Mouse (Mus musculus) heart, postnatal 14 days (tissue): ENCODE data around the gene Dgkb. TPM values are rescaled to one million over a fixed set of nuclear protein-coding genes. Genes with fewer than 3 reads are reported as not detected.
A peak's percentile ranks its signal among the peaks of the same experiment; 100 is the strongest.

Experiments used
- DNase-seq, 2 experiments: peaks; one replicate each; pipeline ENCODE4 v3.0.0; 2021 to 2022
- intact Hi-C: fragments of 180-260 bp; cut with DNase I; formaldehyde crosslinking; loops from one replicate; pipeline ENCODE4 v1.15.1; 2025
- total RNA-seq, 2 experiments: library from RNA; stranded (reverse); gene quantifications; 2 replicates each; pipeline ENCODE4 v1.2.3; 2021

Dgkb gene
- total RNA-seq, 2 experiments from 2014 or later: 0.80 to 1.6 TPM

DNA sequence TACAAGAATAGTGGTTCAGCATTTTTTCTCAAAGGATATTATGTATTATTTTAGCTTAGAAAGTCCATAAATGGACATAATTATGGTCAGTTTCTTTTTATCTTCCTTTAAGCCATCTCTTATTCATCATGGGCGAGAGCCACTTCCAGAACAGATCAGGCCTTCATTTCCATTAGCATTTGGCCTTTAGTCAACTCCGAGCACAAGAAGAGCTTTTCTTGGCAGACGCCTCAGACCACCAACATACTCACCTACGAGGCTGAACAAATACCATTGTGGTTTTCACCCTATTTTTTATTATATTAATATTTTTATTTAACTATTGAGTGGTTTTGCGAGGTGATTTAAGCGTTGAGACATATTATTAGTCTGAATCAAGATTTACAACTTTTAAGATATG, 759.6 kb downstream of the Dgkb start:
- intact Hi-C loops: no loop called here
- DNase-seq: no peak

DNA sequence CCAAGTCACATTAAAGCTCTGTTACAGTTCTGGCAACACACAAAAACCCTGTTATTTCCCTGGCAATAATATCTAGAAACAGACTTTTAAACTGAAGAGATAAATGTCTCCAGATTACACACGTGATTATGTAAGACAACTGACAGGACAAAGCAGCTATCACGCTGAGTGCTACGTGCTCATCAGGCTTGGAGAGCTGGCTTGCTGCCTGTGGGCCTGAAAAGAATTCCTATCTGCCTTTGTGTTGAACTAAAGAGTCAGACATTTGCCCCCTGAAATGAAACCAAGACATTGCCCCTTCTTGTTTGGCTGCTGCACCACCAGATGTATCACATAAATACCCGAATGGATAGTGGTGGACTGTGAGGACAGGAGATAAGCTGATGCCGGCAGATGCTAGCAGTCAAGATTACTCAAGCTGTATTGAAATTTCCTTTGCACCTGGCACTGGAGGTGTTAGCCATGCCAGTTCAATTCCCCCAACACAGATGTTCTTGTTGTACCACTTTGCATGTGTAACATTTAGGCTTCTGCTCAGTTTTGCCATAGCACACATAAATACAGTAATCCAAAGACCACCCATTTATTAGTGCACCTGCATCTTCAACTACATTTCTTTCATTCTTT, 761.8 kb downstream of the Dgkb start:
- DNase-seq: no peak
- intact Hi-C loops: no loop called here

DNA sequence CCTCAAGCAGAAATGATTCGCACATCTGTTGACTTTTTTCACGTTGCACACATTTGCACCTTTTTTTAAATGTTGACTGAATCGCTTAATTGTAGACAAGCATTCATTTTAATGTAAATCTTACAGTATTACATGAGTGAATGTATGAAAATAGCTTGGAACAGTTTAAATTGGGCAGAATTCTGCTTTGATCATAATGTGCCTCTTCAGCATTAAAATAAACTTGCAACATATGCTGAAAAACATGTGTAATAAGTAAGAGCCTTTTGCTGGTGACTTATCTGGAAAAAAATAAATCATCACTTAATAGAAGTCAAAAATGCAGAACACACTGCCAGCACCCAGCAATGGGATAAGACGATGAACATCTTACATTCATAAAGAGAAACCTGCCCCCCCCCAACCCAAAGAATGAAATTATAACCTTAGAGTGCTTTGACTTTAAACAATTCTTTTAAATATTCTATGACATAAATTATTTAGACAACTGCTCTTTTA, 768.9 kb downstream of the Dgkb start:
- intact Hi-C loops: no loop called here
- no peak for DNase-seq

DNA sequence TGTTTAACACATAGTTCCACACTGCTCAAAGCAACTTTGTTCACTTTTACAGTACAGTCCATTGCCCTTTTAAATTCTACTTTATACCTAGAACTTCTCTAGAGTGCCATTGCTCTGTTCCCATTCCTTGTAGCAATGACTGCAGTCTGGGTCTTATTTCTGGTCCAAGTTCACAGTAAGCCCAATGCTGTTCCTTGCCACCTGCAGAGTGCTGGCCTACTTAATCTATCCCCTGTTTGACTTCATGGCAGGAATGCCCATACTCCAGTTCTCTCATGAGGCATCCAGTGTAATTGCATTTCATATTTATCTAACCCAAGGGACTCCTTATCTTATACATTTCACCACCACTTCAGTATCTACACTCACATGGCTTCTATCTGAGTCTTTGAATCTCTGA, 772.4 kb downstream of the Dgkb start:
- intact Hi-C loops: loop anchor here (10.0 kb wide), 1 partner anchor 185 kb away; the partner anchor contains the start of gene Etv1
- no peak for DNase-seq

DNA sequence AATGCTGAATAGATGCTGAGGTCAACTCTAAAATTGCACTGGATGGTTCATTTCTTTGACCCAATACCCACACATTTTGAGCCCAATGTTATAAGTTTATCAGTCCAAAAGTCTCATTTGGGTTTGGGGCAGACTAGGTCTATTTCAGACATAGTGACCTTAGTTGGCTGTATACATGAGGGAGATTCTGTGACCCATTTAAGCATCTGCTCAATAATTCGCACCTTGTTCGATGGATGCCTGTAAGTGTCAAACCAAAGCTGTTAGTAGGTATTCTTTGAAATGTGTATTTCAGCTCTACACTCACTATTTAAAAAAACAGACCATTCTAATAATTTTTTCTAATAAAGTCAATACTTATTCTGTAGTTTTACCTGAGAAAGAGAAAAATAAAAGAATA, 776.1 kb downstream of the Dgkb start:
- intact Hi-C loops: loop anchor here (10.0 kb wide), 1 partner anchor 181 kb away; the partner anchor contains the start of gene Etv1
- DNase-seq: no peak

DNA sequence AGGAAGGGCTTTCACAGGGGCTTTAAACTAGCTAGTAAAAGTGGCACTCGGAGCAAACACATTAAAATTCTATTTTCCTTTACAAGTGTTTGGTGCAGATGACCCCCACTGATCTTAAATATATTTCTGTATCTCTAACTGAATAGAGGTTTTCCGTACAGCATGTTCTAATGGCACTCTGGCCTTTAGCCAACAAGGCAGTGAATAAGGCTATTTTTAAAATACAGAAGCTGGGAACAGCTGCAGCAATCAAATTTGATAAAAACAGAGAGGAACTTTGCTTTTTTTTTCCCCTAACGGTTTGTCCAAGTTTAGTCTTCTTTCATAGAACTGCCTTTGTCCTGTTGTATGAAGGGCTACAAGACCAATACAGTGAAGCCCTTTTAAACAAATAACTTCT, 776.5 kb downstream of the Dgkb start:
- DNase-seq: peak; percentile 26 to 62

GRCm38 (mm10) chr12:38596416-38597062, 779.0 kb downstream of the Dgkb start:
- DNase-seq: no peak
- intact Hi-C loops: loop anchor here (10.0 kb wide), 1 partner anchor 178 kb away; the partner anchor contains the start of gene Etv1

More for the DNA sequence above, 776.5 kb downstream of the Dgkb start:
- intact Hi-C loops: loop anchor here (10.0 kb wide), 1 partner anchor 181 kb away; the partner anchor contains the start of gene Etv1

DNA sequence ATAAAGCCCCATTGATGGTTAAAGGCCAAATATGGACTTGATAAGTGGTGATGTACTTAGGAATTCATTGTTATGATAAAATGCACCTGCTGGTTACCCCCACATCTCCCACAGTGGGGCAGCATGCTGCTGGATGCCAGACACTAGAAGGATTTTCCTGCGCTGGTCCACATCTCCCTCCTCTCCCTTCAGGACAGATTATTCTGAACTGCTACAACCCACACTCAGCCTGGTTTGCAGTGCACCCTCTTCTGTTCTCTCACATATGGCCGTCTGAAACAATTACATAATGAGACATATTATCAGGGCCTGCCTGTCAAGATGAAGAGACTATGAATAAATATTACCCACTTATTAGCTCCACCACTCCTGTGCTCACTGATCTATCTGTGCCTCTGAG, 780.6 kb downstream of the Dgkb start:
- DNase-seq: no peak
- intact Hi-C loops: loop anchor here (10.0 kb wide), 1 partner anchor 177 kb away; the partner anchor contains the start of gene Etv1

DNA sequence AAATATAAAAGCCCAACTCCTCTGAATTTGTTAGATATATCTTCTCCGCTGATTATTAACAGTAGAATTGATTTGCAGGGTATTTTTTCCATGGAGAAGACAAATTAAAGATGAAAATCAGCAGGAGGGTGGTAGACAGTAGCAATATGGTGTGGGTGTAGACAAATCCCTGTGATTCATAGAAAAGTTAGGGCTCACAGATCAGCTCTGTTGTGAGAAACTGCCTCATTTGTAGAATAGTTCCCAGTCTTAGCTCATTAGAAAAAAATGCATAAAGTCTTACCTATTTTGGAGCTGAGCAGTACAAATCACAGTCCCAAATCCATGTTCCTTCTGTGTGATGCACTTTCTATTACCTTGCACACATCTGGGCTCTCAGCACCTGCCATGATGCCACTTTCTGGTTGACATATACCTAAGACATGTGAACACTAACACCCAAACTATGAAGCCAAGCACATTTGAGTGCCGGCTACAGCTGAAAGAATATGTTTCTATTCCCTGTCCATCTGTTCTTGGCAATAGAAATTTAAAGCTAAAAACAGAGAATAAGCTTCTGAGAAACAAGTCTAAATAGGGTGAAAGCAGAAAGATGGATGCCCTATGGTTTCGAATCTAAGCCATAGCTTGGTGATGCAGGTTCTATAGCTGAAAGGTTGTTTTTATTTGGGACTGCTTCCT, 782.8 kb downstream of the Dgkb start:
- no peak for DNase-seq
- intact Hi-C loops: no loop called here

DNA sequence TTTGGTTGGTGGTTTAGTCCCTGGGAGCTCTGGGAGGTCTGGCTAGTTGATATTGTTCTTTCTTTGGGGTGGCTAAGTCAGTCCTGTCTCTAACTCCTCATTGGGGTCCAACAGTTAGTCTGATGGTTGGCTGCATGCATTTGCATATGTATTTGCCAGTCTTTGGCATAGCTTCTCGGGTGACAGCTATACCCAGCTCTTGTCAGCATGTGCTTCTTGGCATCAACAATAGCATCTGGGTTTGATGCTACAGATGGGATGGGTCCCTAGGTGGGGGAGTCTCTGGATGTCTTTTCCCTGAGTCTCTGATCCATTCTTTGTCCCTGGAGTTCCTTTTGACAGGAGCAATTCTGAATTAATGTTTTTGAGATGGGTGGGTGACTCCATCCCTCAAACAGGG, 790.6 kb downstream of the Dgkb start:
- intact Hi-C loops: no loop called here
- no peak for DNase-seq

- intact Hi-C loops: no loop called here
- DNase-seq: no peak
Observed at GRCm38 (mm10) chr12:38668265-38668664, 850.7 kb downstream of the Dgkb start.
